Mouse (Mus musculus) right cerebral cortex, adult 2 months (tissue): ENCODE measurements around the gene Snai3.

Source experiments
- DNase-seq, 2 experiments: peaks; one replicate each; pipeline ENCODE4 v3.0.0; 2021 to 2022; ENCODE audit warnings: low spot score in 2 of 2

The Snai3 gene

GRCm38 (mm10) chr8:122430646-122431045 is 29.9 kb downstream of the Snai3 start:
- DNase-seq: no peak

- DNase-seq: no peak
These were observed 30.4 kb downstream of the Snai3 start for GRCm38 (mm10) chr8:122430058-122430636.

- DNase-seq: no peak
These were observed 32.4 kb downstream of the Snai3 start for GRCm38 (mm10) chr8:122428163-122428562.

- DNase-seq: no peak
These were observed 32.9 kb downstream of the Snai3 start for GRCm38 (mm10) chr8:122427607-122428006.

- no peak for DNase-seq
These were observed 34.4 kb downstream of the Snai3 start for GRCm38 (mm10) chr8:122426145-122426544.

GRCm38 (mm10) chr8:122423659-122424058 is 36.9 kb downstream of the Snai3 start:
- no peak for DNase-seq

- DNase-seq: no peak
These were observed 37.3 kb downstream of the Snai3 start for GRCm38 (mm10) chr8:122423217-122423616.

- no peak for DNase-seq
These were observed 39.0 kb downstream of the Snai3 start, which contains the start of gene Il17c for GRCm38 (mm10) chr8:122421376-122422070. Gene Il17c, plus strand, starts transcription at chr8:122422020.

GRCm38 (mm10) chr8:122419881-122420555 is 40.5 kb downstream of the Snai3 start:
- peak; percentile 65 to 66 for DNase-seq

- DNase-seq: no peak
These were observed 45.0 kb downstream of the Snai3 start for GRCm38 (mm10) chr8:122415554-122415953.

- no peak for DNase-seq
These were observed 46.2 kb downstream of the Snai3 start for GRCm38 (mm10) chr8:122414311-122414710.

- DNase-seq: no peak
These were observed 52.9 kb downstream of the Snai3 start for GRCm38 (mm10) chr8:122407678-122408077.

GRCm38 (mm10) chr8:122405146-122405805 is 55.3 kb downstream of the Snai3 start:
- DNase-seq: no peak
